ENCODE assay signal across 19 mouse cellular contexts in genomic region chr1:128835510-128835909, GRCm38 (mm10).
"Had no signal": no experiment of that assay in that cellular context is flagged by ENCODE, and none has a peak within 500 bp of the region (broad histone marks: within the 10 kb centered on the region; RNA-seq: fewer than 3 reads in every experiment).

No protein-coding gene starts in this region.

- ATAC-seq: midbrain, embryonic 16.5 days had no signal

- H3K4me1 ChIP-seq: stomach, embryonic 15.5 days had no signal

- H3K27ac ChIP-seq: midbrain, embryonic 10.5 days; midbrain, embryonic 12.5 days; neural tube, embryonic 13.5 days; neural tube, embryonic 15.5 days; stomach, embryonic 15.5 days; stomach, postnatal 0 days had no signal

- DNase-seq: lung, adult 18-20 months; lung, embryonic 14.5 days; lung, postnatal 10 days; lung, postnatal 4 days; midbrain, embryonic 14.5 days; retina, postnatal 1 day; right cerebral cortex, adult 18-20 months; right cerebral cortex, postnatal 25 days; thymus, adult 18-20 months; thymus, postnatal 14 days; thymus, postnatal 36 days had no signal

- H3K36me3 ChIP-seq: midbrain, embryonic 10.5 days; midbrain, embryonic 12.5 days; neural tube, embryonic 13.5 days; neural tube, embryonic 15.5 days; stomach, embryonic 15.5 days had no signal

- H3K4me3 ChIP-seq: midbrain, embryonic 10.5 days; midbrain, embryonic 12.5 days; myocyte; neural tube, embryonic 13.5 days; neural tube, embryonic 15.5 days; stomach, embryonic 15.5 days had no signal

- H3K9me3 ChIP-seq: midbrain, embryonic 10.5 days; midbrain, embryonic 12.5 days; neural tube, embryonic 13.5 days; neural tube, embryonic 15.5 days; stomach, embryonic 15.5 days had no signal

- H3K27me3 ChIP-seq: neural tube, embryonic 13.5 days; neural tube, embryonic 15.5 days; stomach, embryonic 15.5 days had no signal
